ENCODE assay signal across 7 mouse cellular contexts in genomic region chr17:25796211-25796771, GRCm38 (mm10). TPM values are rescaled to one million over a fixed set of nuclear protein-coding genes. Genes with fewer than 3 reads are reported as not detected.
DNase-seq lines count a peak whose midpoint lies in the region; ATAC-seq and TF ChIP-seq lines count a peak whose summit lies in the region.

No protein-coding gene starts in this region.

- H3K27me3 ChIP-seq in forebrain, embryonic 11.5 days (ENCODE audit: control insufficient read depth, insufficient read depth, low read length): no peaks in the 10 kb centered on the region
- H3K27me3 ChIP-seq in hindbrain, embryonic 12.5 days: no peaks in the 10 kb centered on the region
- H3K27me3 ChIP-seq in liver, embryonic 14.5 days (ENCODE audit: control insufficient read depth, insufficient read depth, low read length): no peaks in the 10 kb centered on the region

- H3K9ac ChIP-seq in forebrain, embryonic 11.5 days (ENCODE audit: low read length): peak overlapping the region; percentile 90
- peak overlapping the region; percentile 73 for H3K9ac ChIP-seq in hindbrain, embryonic 12.5 days
- peak overlapping the region; percentile 74 for H3K9ac ChIP-seq in liver, embryonic 14.5 days (replicated peaks)

- no peaks in the 10 kb centered on the region for H3K9me3 ChIP-seq in forebrain, embryonic 11.5 days (ENCODE audit: control insufficient read depth, low read length)
- H3K9me3 ChIP-seq in hindbrain, embryonic 12.5 days (replicated peaks): no peaks in the 10 kb centered on the region
- no peaks in the 10 kb centered on the region for H3K9me3 ChIP-seq in liver, embryonic 14.5 days (ENCODE audit: control insufficient read depth, low read length)

- WGBS in forebrain, embryonic 11.5 days: under 1% methylated on average over 37 of the region's 37 CpGs
- 1% methylated on average over 37 of the region's 37 CpGs for WGBS in hindbrain, embryonic 12.5 days
- under 1% methylated on average over 37 of the region's 37 CpGs for WGBS in liver, embryonic 14.5 days (ENCODE audit: insufficient replicate concordance)

- H3K4me2 ChIP-seq in forebrain, embryonic 11.5 days (ENCODE audit: low read depth, low read length, severe bottlenecking): peak overlapping the region; percentile 91
- H3K4me2 ChIP-seq in hindbrain, embryonic 12.5 days (replicated peaks): peak overlapping the region; percentile 92
- peak overlapping the region; percentile 92 for H3K4me2 ChIP-seq in liver, embryonic 14.5 days (ENCODE audit: low read depth)

- peak; percentile 11; the same call in 1 of the 2 replicates for TF ChIP-seq CTCF in liver, embryonic 14.5 days (IDR thresholded peaks at IDR 0.05; ENCODE audit: low read depth)

- DNase-seq in thymus, postnatal 14 days: peak; percentile 40
- DNase-seq in thymus, adult 18-20 months: no peak
- peak; percentile 68 for DNase-seq in forebrain, embryonic 11.5 days (ENCODE audit: low spot score)
- no peak for DNase-seq in liver, embryonic 14.5 days (ENCODE audit: low read depth in 3 of 3, low spot score in 3 of 3)
- DNase-seq in thymus, postnatal 25 days: peak; percentile 31

- H3K4me1 ChIP-seq in forebrain, embryonic 11.5 days (replicated peaks; ENCODE audit: control insufficient read depth, insufficient read depth, low read length): peaks cover 31% of the 10 kb centered on the region
- peaks cover 53% of the 10 kb centered on the region for H3K4me1 ChIP-seq in hindbrain, embryonic 12.5 days
- peaks cover 11 to 22% of the 10 kb centered on the region in 2 experiments for H3K4me1 ChIP-seq in liver, embryonic 14.5 days (replicated peaks; ENCODE audit: control insufficient read depth in 2 of 2, insufficient read depth in 2 of 2, low read length in 1 of 2)

- TF ChIP-seq EP300 in liver, embryonic 14.5 days (IDR thresholded peaks at IDR 0.05; ENCODE audit: low read depth): no peak

- H3K36me3 ChIP-seq in forebrain, embryonic 11.5 days (ENCODE audit: control insufficient read depth, insufficient read depth, low read length): no peaks in the 10 kb centered on the region
- H3K36me3 ChIP-seq in hindbrain, embryonic 12.5 days: no peaks in the 10 kb centered on the region
- H3K36me3 ChIP-seq in liver, embryonic 14.5 days (replicated peaks; ENCODE audit: control insufficient read depth, insufficient read depth, low read depth): no peaks in the 10 kb centered on the region

- ATAC-seq in forebrain, embryonic 11.5 days (replicated peaks; ENCODE audit: low FRiP score): no peak
- ATAC-seq in hindbrain, embryonic 12.5 days (ENCODE audit: low FRiP score): no peak
- peak; percentile 8; the same call in 1 of the 2 replicates for ATAC-seq in liver, embryonic 14.5 days (ENCODE audit: insufficient read depth)
- no peak for ATAC-seq in megakaryocyte progenitor cell, adult 5-6 weeks (replicated peaks; ENCODE audit: poor library complexity)

- H3K27ac ChIP-seq in forebrain, embryonic 11.5 days (ENCODE audit: low read depth, low read length): peak overlapping the region; percentile 94
- H3K27ac ChIP-seq in hindbrain, embryonic 12.5 days: peak overlapping the region; percentile 93
- no peak overlapping the region for H3K27ac ChIP-seq in liver, embryonic 14.5 days

- peak overlapping the region; percentile 82 for H3K4me3 ChIP-seq in forebrain, embryonic 11.5 days (ENCODE audit: low read depth, low read length)
- H3K4me3 ChIP-seq in hindbrain, embryonic 12.5 days: peak overlapping the region; percentile 76
- peak overlapping the region; percentile 57 to 62 for H3K4me3 ChIP-seq in liver, embryonic 14.5 days (ENCODE audit: insufficient read depth in 1 of 2, low read depth in 2 of 2, low read length in 2 of 2)

RNA-seq across cellular contexts. Expression of gene Metrn, which starts 0.6 kb away (rescaled TPM):
- 20.3 and 23.3 TPM in 2 replicates for polyA plus RNA-seq in forebrain, embryonic 11.5 days (2014; fragmentation: Nextera tagmentation; extraction: Ambion mirVana)
- 62.2 and 71.0 TPM in 2 replicates for polyA plus RNA-seq in hindbrain, embryonic 12.5 days (2016; fragmentation: Nextera tagmentation; extraction: Ambion mirVana)
- polyA plus RNA-seq in liver, embryonic 14.5 days (2012; rRNA removed): 20.3 and 27.3 TPM in 2 replicates
- polyA plus RNA-seq in liver, embryonic 14.5 days (2014; fragmentation: Nextera tagmentation; extraction: Ambion mirVana): 4.1 TPM in 2 replicates
- 4.5 and 9.7 TPM in 2 replicates for total RNA-seq in megakaryocyte progenitor cell, adult 5-6 weeks (2015)
- 26.8 and 29.5 TPM in 2 replicates for total RNA-seq in megakaryocyte progenitor cell, adult 5-6 weeks (2017)

RNA-seq across cellular contexts. Expression of gene AC134908.4, which starts 0.8 kb away (rescaled TPM):
- polyA plus RNA-seq in forebrain, embryonic 11.5 days (2014; fragmentation: Nextera tagmentation; extraction: Ambion mirVana): not detected in 2 replicates
- 0.98 TPM in 1 of 2 replicates, not detected in the other for polyA plus RNA-seq in hindbrain, embryonic 12.5 days (2016; fragmentation: Nextera tagmentation; extraction: Ambion mirVana)
- polyA plus RNA-seq in liver, embryonic 14.5 days (2012; rRNA removed): not detected in 2 replicates
- not detected in 2 replicates for polyA plus RNA-seq in liver, embryonic 14.5 days (2014; fragmentation: Nextera tagmentation; extraction: Ambion mirVana)
- total RNA-seq in megakaryocyte progenitor cell, adult 5-6 weeks (2015): 1.8 TPM in 1 of 2 replicates, not detected in the other
- not detected in 2 replicates for total RNA-seq in megakaryocyte progenitor cell, adult 5-6 weeks (2017)

RNA-seq across cellular contexts. Expression of gene Fam173a, which starts 3.6 kb away (rescaled TPM):
- 69.0 and 71.0 TPM in 2 replicates for polyA plus RNA-seq in forebrain, embryonic 11.5 days (2014; fragmentation: Nextera tagmentation; extraction: Ambion mirVana)
- 69.7 and 76.0 TPM in 2 replicates for polyA plus RNA-seq in hindbrain, embryonic 12.5 days (2016; fragmentation: Nextera tagmentation; extraction: Ambion mirVana)
- 37.7 and 46.6 TPM in 2 replicates for polyA plus RNA-seq in liver, embryonic 14.5 days (2012; rRNA removed)
- polyA plus RNA-seq in liver, embryonic 14.5 days (2014; fragmentation: Nextera tagmentation; extraction: Ambion mirVana): 57.2 and 57.7 TPM in 2 replicates
- 113 and 126 TPM in 2 replicates for total RNA-seq in megakaryocyte progenitor cell, adult 5-6 weeks (2015)
- total RNA-seq in megakaryocyte progenitor cell, adult 5-6 weeks (2017): 29.3 and 38.2 TPM in 2 replicates

RNA-seq across cellular contexts. Expression of gene Ccdc78, which starts 9.9 kb away (rescaled TPM):
- polyA plus RNA-seq in forebrain, embryonic 11.5 days (2014; fragmentation: Nextera tagmentation; extraction: Ambion mirVana): 0.25 and 0.47 TPM in 2 replicates
- 0.40 and 0.63 TPM in 2 replicates for polyA plus RNA-seq in hindbrain, embryonic 12.5 days (2016; fragmentation: Nextera tagmentation; extraction: Ambion mirVana)
- polyA plus RNA-seq in liver, embryonic 14.5 days (2012; rRNA removed): 0.02 and 0.03 TPM in 2 replicates
- not detected in 2 replicates for polyA plus RNA-seq in liver, embryonic 14.5 days (2014; fragmentation: Nextera tagmentation; extraction: Ambion mirVana)
- 0.05 TPM in 1 of 2 replicates, not detected in the other for total RNA-seq in megakaryocyte progenitor cell, adult 5-6 weeks (2015)
- 0.20 and 0.21 TPM in 2 replicates for total RNA-seq in megakaryocyte progenitor cell, adult 5-6 weeks (2017)

RNA-seq across cellular contexts. Expression of gene Haghl, which starts 10.8 kb away (rescaled TPM):
- polyA plus RNA-seq in forebrain, embryonic 11.5 days (2014; fragmentation: Nextera tagmentation; extraction: Ambion mirVana): 75.0 and 76.1 TPM in 2 replicates
- 98.4 and 105 TPM in 2 replicates for polyA plus RNA-seq in hindbrain, embryonic 12.5 days (2016; fragmentation: Nextera tagmentation; extraction: Ambion mirVana)
- polyA plus RNA-seq in liver, embryonic 14.5 days (2012; rRNA removed): 6.1 and 7.6 TPM in 2 replicates
- polyA plus RNA-seq in liver, embryonic 14.5 days (2014; fragmentation: Nextera tagmentation; extraction: Ambion mirVana): 5.8 and 6.1 TPM in 2 replicates
- total RNA-seq in megakaryocyte progenitor cell, adult 5-6 weeks (2015): 10.9 and 13.4 TPM in 2 replicates
- 15.2 and 18.8 TPM in 2 replicates for total RNA-seq in megakaryocyte progenitor cell, adult 5-6 weeks (2017)

Comparison
In these comparisons a context has a peak if more than half of its experiments do, and no peak if none do; other contexts are left out.
1. DNase-seq: peak in thymus, postnatal 14 days (single experiment), forebrain, embryonic 11.5 days (single experiment) and thymus, postnatal 25 days (single experiment); none in thymus, adult 18-20 months (0 of 2) and liver, embryonic 14.5 days (0 of 3).
2. Peak in every context shown above with its lines, with median percentiles within 50 percentile points of each other: H3K4me2 ChIP-seq, H3K4me3 ChIP-seq and H3K9ac ChIP-seq.